Mouse (Mus musculus): ENCODE measurements around the gene Dennd1a.

Dennd1a gene

GRCm38 (mm10) chr2:38093242-38093641 is 193.9 kb downstream of the Dennd1a start:
- in situ Hi-C loops (cut with MboI; ENCODE audit: low pct_unique_long_range_greater_than_20kb in 1 of 2, low sequenced_read_pairs in 2 of 2, unreplicated experiment in 1 of 2) = no loop called here

DNA sequence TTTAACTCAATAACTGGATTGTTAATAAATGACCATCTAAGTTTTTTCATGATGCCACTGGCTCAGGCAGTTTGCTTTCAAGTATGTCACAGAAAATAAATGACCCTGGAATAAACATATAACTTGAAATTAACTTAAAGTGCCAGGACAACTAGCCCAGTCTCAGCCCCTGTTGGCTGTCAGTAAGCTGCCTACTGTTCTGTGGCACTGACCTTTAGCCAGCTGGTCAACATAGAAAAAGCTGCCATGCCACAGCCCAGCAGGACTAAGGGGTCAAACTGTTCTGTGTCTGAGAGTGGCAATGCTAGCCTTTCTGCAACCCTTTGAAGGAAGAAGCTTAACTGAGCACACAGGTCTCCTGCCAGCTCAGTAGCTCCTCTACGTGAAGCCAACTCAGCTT is 198.8 kb downstream of the Dennd1a start:
- in situ Hi-C loops (cut with MboI; ENCODE audit: low pct_unique_long_range_greater_than_20kb in 1 of 2, low sequenced_read_pairs in 2 of 2, unreplicated experiment in 1 of 2) = no loop called here

DNA sequence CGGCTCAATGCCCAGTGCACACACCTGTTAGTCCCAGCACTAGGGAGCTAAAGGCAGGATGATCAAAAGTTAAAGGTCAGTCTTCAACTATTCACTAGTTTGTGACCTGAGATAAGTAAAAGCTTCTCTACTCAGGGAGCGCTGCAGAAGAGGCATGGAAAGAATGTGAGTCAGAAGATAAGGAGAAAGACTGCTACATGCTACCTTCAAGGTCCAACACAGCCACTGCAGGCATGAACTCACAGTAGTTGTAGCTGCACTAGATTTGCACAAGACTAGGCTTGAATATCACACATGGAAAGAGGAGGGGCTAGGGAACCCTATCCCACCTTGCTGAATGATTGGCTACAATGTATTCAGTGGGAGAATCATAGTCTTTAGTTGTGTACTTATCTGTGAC is 202.1 kb downstream of the Dennd1a start:
- in situ Hi-C loops (cut with MboI; ENCODE audit: low pct_unique_long_range_greater_than_20kb in 1 of 2, low sequenced_read_pairs in 2 of 2, unreplicated experiment in 1 of 2) = no loop called here

DNA sequence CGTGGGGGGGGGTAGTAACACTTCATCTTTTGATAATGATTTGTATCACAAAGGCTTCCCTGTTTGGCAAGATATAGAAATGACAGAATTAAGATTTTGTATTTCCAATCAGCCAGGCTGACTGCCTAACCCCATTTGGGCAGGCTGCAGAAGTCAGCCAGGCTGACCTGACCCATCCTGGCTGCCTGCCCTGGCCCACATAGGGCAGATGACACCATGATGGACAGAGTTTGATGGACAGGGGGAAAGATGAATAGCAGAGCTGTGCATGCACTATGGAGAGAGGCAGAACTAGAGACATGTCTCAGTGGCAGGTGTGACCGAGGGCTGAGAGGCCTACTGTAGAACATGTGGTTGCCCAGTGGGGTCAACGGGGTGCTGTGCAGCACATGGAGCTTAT is 203.9 kb downstream of the Dennd1a start:
- in situ Hi-C loops (cut with MboI; ENCODE audit: low pct_unique_long_range_greater_than_20kb in 1 of 2, low sequenced_read_pairs in 2 of 2, unreplicated experiment in 1 of 2) = no loop called here

GRCm38 (mm10) chr2:38074495-38074894 is 212.7 kb downstream of the Dennd1a start:
- in situ Hi-C loops (cut with MboI; ENCODE audit: low pct_unique_long_range_greater_than_20kb in 1 of 2, low sequenced_read_pairs in 2 of 2, unreplicated experiment in 1 of 2) = no loop called here

- in situ Hi-C loops (cut with MboI; ENCODE audit: low pct_unique_long_range_greater_than_20kb in 1 of 2, low sequenced_read_pairs in 2 of 2, unreplicated experiment in 1 of 2) = no loop called here
Observed at GRCm38 (mm10) chr2:38072061-38072460, 215.1 kb downstream of the Dennd1a start.

DNA sequence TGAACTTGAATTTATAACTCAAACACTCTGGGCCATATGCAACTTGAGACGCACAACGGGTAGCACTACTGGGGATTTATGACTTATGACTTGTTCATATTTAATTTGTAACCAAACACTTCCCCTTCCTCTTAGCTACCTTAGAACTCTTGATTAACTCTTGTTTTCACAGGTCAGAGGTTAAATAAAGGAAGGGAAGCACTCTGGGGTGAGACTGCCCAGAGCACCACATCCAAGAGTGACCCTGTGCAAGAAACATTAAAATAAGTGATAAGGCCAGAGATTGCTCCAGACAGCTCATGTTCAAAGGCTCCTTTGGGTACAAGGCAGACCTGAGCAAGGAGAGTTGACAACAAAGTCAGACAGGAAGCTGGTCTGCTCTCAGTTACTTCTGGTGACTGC is 219.0 kb downstream of the Dennd1a start:
- in situ Hi-C loops (cut with MboI; ENCODE audit: low pct_unique_long_range_greater_than_20kb in 1 of 2, low sequenced_read_pairs in 2 of 2, unreplicated experiment in 1 of 2) = no loop called here

- in situ Hi-C loops (cut with MboI; ENCODE audit: low pct_unique_long_range_greater_than_20kb in 1 of 2, low sequenced_read_pairs in 2 of 2, unreplicated experiment in 1 of 2) = no loop called here
Observed at GRCm38 (mm10) chr2:38065914-38066313, 221.3 kb downstream of the Dennd1a start.

DNA sequence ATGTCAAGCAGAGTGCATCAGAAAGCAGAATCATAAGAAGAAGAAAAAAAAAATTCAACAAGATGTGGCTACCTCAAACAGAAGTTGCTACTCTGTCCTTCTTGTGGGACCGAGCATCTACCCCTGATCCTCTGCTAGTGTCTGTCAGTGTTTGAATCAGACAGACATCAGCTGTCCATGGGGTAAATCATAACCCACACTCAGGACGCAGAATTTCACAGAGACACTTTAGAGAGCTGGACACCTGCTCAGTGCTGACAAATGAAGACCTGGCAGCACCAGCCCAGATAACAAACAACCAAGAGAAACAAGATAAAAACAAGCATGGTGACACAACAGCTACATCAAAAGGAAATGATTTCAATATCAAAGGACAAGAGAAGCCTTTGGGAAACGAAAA is 222.9 kb downstream of the Dennd1a start:
- in situ Hi-C loops (cut with MboI; ENCODE audit: low pct_unique_long_range_greater_than_20kb in 1 of 2, low sequenced_read_pairs in 2 of 2, unreplicated experiment in 1 of 2) = no loop called here

DNA sequence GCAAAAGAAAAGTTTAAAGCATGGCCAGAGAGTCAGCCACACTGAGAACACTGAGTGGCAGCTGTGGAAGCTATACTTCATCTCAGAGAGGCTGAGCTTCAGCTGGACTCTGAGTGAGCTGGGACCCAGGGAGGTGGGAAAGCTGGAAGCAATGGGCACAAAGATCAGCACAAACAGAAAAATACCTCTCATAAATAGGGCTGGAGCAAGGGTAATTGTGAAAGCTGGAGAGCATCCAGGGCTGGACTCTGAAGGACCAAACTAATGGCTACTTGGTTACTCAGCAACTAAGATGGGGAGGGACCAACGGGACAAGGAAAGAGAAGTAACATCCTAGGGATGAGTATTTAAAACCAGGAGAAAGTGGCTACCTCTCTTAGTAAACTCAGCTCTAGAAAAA is 225.0 kb downstream of the Dennd1a start:
- in situ Hi-C loops (cut with MboI; ENCODE audit: low pct_unique_long_range_greater_than_20kb in 1 of 2, low sequenced_read_pairs in 2 of 2, unreplicated experiment in 1 of 2) = no loop called here

- in situ Hi-C loops (cut with MboI; ENCODE audit: low pct_unique_long_range_greater_than_20kb in 1 of 2, low sequenced_read_pairs in 2 of 2, unreplicated experiment in 1 of 2) = no loop called here
Observed at GRCm38 (mm10) chr2:38061474-38061873, 225.7 kb downstream of the Dennd1a start.

DNA sequence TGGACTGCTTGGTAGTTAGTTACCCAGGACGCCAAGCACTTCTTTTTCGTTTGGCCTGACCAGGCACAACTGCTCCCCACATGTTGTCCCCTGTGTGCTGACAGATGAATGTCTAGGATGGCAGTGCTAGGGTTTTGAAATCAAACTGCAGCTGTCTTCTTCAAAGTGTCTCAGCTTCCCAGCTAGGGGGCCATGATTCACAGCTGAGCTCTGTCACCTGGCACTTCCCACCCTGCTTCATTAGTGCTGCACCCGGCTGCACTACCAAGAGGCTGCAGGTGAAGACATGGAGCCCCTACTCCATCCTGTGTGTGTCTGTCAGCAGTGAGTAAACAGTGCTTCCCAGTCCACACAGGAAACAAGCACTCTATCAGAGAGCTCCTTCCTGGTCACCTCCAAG is 234.8 kb downstream of the Dennd1a start:
- in situ Hi-C loops (cut with MboI; ENCODE audit: low pct_unique_long_range_greater_than_20kb in 1 of 2, low sequenced_read_pairs in 2 of 2, unreplicated experiment in 1 of 2) = no loop called here

DNA sequence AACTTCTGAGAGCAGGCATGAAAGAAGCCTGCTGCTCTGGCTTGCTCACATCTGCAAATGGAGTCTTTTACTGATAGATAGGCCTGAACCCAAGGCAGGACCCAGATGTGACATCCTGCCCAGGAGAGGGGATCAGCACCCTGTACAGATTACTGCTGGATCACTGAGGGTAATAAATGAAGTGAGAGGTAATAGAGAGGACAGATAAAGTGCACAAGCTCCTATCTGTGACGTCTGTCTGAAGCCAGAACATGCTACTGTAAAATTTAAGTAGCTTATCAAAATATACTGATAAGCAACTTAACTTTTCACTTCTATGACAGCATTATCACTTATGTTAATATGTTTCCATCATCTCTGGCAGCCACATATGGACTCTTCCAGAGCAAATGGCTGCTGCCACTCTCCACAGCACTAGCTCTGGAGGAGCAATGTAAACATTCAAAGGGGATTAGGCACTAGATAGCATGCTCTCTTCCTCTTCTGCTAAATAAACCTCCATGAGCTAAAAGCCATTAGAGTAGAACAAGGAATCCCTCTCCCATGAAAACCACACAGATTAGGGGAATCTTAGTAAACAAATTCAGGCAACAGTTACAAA is 235.6 kb downstream of the Dennd1a start:
- in situ Hi-C loops (cut with MboI; ENCODE audit: low pct_unique_long_range_greater_than_20kb in 1 of 2, low sequenced_read_pairs in 2 of 2, unreplicated experiment in 1 of 2) = no loop called here

DNA sequence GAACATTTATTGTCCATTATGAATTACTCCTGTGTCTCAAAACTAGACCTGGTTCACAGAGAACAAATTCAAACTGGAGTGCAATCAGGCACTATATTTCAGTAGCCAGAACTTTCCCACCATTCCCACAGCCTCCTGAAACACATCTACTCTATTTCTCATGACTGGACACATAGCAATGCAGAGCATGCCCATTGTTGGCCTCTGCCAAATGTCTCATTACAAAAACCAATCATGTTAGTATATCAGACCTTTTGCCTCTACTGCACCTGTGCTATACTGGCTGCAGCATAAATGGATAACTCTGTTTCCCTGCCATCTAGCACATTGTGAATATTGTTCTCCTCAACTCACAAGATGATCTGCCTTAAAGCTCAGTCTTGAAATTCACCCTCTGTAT is 238.2 kb downstream of the Dennd1a start:
- in situ Hi-C loops (cut with MboI; ENCODE audit: low pct_unique_long_range_greater_than_20kb in 1 of 2, low sequenced_read_pairs in 2 of 2, unreplicated experiment in 1 of 2) = no loop called here

GRCm38 (mm10) chr2:38045286-38045685 is 241.9 kb downstream of the Dennd1a start:
- in situ Hi-C loops (cut with MboI; ENCODE audit: low pct_unique_long_range_greater_than_20kb in 1 of 2, low sequenced_read_pairs in 2 of 2, unreplicated experiment in 1 of 2) = no loop called here

- in situ Hi-C loops (cut with MboI; ENCODE audit: low pct_unique_long_range_greater_than_20kb in 1 of 2, low sequenced_read_pairs in 2 of 2, unreplicated experiment in 1 of 2) = no loop called here
Observed at GRCm38 (mm10) chr2:38040845-38041244, 246.3 kb downstream of the Dennd1a start.

DNA sequence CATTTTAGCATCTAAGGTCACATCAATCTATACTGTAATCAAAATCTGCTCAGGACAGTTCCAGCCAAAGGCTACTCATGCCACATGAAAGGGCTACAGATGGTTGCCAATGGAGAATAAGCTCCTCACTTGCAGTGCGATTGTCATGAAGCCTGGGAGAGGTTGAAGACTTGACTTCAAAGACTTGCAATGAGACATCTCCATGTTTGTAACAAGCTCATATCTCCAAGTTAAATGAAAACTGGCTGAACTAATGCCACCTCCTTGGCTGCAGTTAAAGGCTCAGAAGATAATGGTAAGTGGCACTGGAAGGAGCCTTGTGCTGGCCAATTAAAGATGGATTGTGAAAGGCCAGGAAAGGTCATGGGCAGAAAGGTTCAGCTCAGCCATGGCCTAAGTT is 247.6 kb downstream of the Dennd1a start:
- in situ Hi-C loops (cut with MboI; ENCODE audit: low pct_unique_long_range_greater_than_20kb in 1 of 2, low sequenced_read_pairs in 2 of 2, unreplicated experiment in 1 of 2) = no loop called here

GRCm38 (mm10) chr2:38028317-38028716 is 258.9 kb downstream of the Dennd1a start:
- in situ Hi-C loops (cut with MboI; ENCODE audit: low pct_unique_long_range_greater_than_20kb in 1 of 2, low sequenced_read_pairs in 2 of 2, unreplicated experiment in 1 of 2) = no loop called here

DNA sequence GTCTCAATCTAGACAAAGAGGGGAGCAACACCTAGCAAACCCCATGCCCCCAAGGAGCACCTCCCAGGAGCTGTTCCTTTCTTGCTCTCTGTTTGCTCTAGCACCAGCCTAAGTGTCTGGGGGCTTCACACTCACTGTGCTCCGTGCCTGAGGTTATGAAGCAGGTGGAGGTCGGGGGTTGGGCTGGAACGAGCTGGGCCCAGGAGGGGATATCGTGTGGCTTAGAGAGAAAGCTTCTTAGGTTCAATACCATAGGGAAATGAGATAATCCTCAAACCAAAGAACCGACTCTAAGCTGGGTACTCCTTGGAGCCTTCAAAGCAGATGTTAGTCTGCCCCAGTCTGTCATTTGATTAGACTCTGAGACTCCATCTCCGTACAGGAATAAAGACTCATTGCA is 261.6 kb downstream of the Dennd1a start:
- in situ Hi-C loops (cut with MboI; ENCODE audit: low pct_unique_long_range_greater_than_20kb in 1 of 2, low sequenced_read_pairs in 2 of 2, unreplicated experiment in 1 of 2) = no loop called here

DNA sequence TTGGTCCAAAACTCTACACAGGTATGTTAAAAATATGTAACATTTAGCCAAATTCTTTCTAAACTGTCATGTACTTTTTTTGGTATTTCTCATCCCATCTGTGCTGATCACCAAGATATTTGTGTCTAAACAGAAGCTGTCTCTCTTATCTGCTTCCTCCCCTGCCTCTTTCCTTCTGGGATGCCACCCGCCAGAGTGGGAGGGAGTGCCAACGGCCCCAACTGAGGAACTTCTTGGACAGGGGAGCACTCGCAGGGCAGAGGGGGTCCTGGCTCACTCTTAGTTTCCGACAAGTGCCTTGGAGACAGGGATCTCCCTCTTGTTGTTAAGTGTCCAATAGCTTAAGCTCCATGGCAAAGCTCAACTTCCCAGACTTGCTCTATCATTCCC is 263.5 kb downstream of the Dennd1a start:
- in situ Hi-C loops (cut with MboI; ENCODE audit: low pct_unique_long_range_greater_than_20kb in 1 of 2, low sequenced_read_pairs in 2 of 2, unreplicated experiment in 1 of 2) = no loop called here

Data from mouse embryonic stem cell (cell line).